Mouse (Mus musculus): ENCODE measurements around the gene Zfr2. TPM values are rescaled to one million over a fixed set of nuclear protein-coding genes. Genes with fewer than 3 reads are reported as not detected.

Zfr2 gene
- 6.8 and 7.3 TPM in 2 replicates for polyA plus RNA-seq (2015; fragmentation: Nextera tagmentation; extraction: Ambion mirVana)

DNA sequence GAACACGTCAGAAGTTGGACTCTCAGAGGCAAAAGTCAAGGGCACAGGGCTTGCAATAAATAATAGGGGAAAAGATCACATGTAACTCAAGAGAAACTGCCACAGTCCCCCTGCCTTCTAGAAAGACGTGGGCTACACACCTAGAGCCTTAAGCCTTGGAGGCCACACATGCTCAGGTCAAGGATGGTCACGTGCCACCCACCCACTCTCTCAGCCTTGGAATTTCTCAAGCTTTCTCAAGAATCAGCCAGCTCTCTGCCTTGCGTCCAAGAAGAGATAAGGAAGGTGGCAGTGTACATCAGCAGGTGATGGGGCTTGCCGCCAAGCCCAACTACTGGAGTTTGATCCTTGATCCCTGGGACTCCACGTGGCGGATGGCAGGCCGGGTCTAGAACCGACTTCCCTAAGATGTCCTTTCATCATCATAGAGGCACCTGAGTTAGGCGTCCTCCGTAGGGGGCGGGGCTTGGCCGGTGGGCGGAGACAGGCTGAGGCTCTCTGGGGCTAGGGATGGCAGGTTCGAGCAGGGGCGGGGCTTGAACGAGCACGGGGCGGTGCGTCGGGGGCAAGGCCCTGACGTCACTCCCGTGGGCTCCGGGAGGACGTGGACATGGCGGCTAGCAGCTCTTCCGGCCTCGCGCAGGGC is at the start of gene Zfr2:
Zfr2 (plus strand) TSS at position 576 of the 646 bp plus-strand sequence.
- Histone ChIP-seq H3K36me3 (no peaks in the 10 kb centered on the region), H3K9me3 (replicated peaks) (no peaks in the 10 kb centered on the region), H3K4me3 (replicated peaks) (peak within 1 kb of the TSS; percentile 71), H3K9ac (peak within 1 kb of the TSS; percentile 62), H3K27ac (peak within 1 kb of the TSS; percentile 49; the same call in 1 of the 2 replicates), H3K4me1 (peaks cover 33% of the 10 kb centered on the region), H3K27me3 (peaks cover 50% of the 10 kb centered on the region), H3K4me2 (peak within 1 kb of the TSS; percentile 64)
- WGBS = 7% methylated on average over 29 of the region's 29 CpGs
- peak; percentile 85 for ATAC-seq (replicated peaks; ENCODE audit: low FRiP score)

DNA sequence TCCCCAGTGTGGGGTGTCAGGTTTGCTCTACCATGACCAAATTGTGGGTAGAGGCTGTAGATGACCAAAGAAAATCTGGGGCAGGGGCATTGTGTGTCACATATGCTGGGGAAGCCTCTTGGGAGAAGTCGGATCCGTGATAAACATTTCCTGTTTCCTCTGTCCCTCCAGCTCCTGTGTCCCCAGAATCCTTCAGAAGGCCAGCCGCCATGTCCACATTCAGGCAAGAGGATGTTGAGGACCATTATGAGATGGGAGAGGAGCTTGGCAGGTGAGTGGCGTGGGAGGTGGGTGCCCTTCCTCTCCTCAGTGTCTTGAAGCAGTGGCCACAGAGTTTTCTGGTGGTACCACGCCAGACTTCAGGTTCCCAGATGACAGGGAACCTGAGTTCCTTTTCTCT is 49.1 kb upstream of the Zfr2 start, which contains the start of gene 4930442H23Rik:
4930442H23Rik (minus strand) TSS at position 45 of the 400 bp plus-strand sequence.
- Histone ChIP-seq H3K9ac (peak within 1 kb of the TSS; percentile 63), H3K27me3 (no peaks in the 10 kb centered on the region), H3K36me3 (peaks cover 82% of the 10 kb centered on the region), H3K27ac (peak within 1 kb of the TSS; percentile 87), H3K4me2 (peak within 1 kb of the TSS; percentile 67), H3K4me1 (peaks cover 53% of the 10 kb centered on the region), H3K4me3 (replicated peaks) (peak within 1 kb of the TSS; percentile 67), H3K9me3 (replicated peaks) (no peaks in the 10 kb centered on the region)
- ATAC-seq (replicated peaks; ENCODE audit: low FRiP score) = no peak
- WGBS = 80% methylated on average over 5 of the region's 5 CpGs

DNA sequence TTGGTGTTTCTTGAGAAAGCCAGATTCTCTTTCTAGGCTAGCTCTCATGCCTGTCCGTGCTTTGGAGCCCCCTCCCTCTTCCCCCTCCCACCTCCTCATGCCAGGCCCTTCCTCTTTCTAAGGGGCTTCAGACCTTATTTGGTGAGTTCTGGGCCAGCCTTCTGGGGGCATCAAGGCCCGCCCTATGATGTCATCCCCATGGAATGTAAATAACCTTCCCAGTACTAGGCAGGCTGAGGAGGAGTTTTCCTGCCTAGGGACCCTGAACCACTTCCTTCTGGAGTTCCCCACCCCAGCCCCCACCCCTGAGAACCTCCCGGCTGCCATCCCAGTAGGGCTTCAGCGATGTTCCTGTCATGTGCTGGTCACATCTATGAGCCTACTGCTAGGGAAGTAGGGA is 48.2 kb upstream of the Zfr2 start:
- ATAC-seq (replicated peaks; ENCODE audit: low FRiP score) = no peak
- Histone ChIP-seq H3K9ac (no peak overlapping the region), H3K4me2 (0 out of 2 replicates have a peak overlapping the region, but pooled peaks have one; percentile 67), H3K9me3 (replicated peaks) (no peaks in the 10 kb centered on the region), H3K27me3 (no peaks in the 10 kb centered on the region), H3K36me3 (peaks cover 79% of the 10 kb centered on the region), H3K4me3 (replicated peaks) (no peak overlapping the region), H3K27ac (peak overlapping the region; percentile 54), H3K4me1 (peaks cover 45% of the 10 kb centered on the region)
- WGBS = 39% methylated on average over 4 of the region's 4 CpGs

- Histone ChIP-seq H3K9me3 (replicated peaks) (no peaks in the 10 kb centered on the region), H3K4me1 (peaks cover 37% of the 10 kb centered on the region), H3K4me2 (no peak overlapping the region), H3K27ac (no peak overlapping the region), H3K9ac (no peak overlapping the region), H3K4me3 (replicated peaks) (no peak overlapping the region), H3K36me3 (peaks cover 70% of the 10 kb centered on the region), H3K27me3 (no peaks in the 10 kb centered on the region)
- WGBS = 94% methylated on average over 9 of the region's 9 CpGs
- no peak for ATAC-seq (replicated peaks; ENCODE audit: low FRiP score)
These were observed 45.8 kb upstream of the Zfr2 start for GRCm38 (mm10) chr10:81187161-81187560.

- 81% methylated on average over 26 of the region's 26 CpGs for WGBS
- H3K36me3 ChIP-seq = peaks cover 53% of the 10 kb centered on the region
These were observed 43.1 kb upstream of the Zfr2 start for GRCm38 (mm10) chr10:81189821-81190220.

DNA sequence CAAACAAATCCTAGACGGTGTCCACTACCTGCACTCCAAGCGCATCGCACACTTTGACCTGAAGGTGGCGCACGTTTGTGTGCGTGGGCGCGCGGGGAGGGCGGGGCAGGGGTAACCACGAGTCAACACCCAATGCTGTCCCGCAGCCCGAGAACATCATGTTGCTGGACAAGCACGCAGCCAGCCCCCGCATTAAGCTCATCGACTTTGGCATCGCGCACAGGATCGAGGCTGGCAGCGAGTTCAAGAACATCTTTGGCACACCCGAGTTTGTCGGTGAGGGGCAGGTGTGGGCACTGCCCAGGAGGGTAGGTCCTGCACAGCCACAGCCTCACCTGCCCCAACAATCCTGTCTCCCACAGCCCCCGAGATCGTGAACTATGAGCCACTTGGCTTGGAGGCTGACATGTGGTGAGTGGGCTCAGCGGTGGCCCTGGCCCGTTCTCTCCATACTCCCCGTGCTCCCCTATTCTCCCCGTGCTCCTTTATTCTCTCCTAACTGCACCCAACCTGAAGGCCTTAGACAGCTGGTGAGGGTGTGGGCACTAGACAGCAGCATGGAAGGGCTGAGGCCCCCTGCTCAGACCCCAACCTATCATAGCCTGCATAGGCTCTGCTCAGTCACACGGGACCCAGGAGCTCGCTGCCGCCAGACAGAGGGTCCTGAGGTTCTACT is 42.6 kb upstream of the Zfr2 start:
- Histone ChIP-seq H3K9ac (no peak overlapping the region), H3K4me3 (replicated peaks) (no peak overlapping the region), H3K9me3 (replicated peaks) (no peaks in the 10 kb centered on the region), H3K36me3 (peaks cover 48% of the 10 kb centered on the region), H3K27me3 (peaks cover 23% of the 10 kb centered on the region), H3K4me1 (peaks cover 38% of the 10 kb centered on the region), H3K4me2 (no peak overlapping the region), H3K27ac (no peak overlapping the region; the same call in 1 of the 2 replicates)
- no peak for ATAC-seq (replicated peaks; ENCODE audit: low FRiP score)
- WGBS = 69% methylated on average over 31 of the region's 31 CpGs

More at GRCm38 (mm10) chr10:81189821-81190220, 43.1 kb upstream of the Zfr2 start:
- peaks cover 18% of the 10 kb centered on the region for H3K27me3 ChIP-seq
- no peaks in the 10 kb centered on the region for H3K9me3 ChIP-seq (replicated peaks)
- H3K4me3 ChIP-seq (replicated peaks) = no peak overlapping the region
- H3K4me1 ChIP-seq = peaks cover 41% of the 10 kb centered on the region
- no peak overlapping the region for H3K4me2 ChIP-seq
- H3K27ac ChIP-seq = no peak overlapping the region
- no peak for ATAC-seq (replicated peaks; ENCODE audit: low FRiP score)
- no peak overlapping the region for H3K9ac ChIP-seq

GRCm38 (mm10) chr10:81190912-81191321 is 42.0 kb upstream of the Zfr2 start:
- Histone ChIP-seq H3K4me1 (peaks cover 38% of the 10 kb centered on the region), H3K27ac (peak overlapping the region; percentile 93), H3K4me2 (no peak overlapping the region), H3K9me3 (replicated peaks) (no peaks in the 10 kb centered on the region), H3K9ac (no peak overlapping the region), H3K27me3 (peaks cover 29% of the 10 kb centered on the region), H3K4me3 (replicated peaks) (no peak overlapping the region), H3K36me3 (peaks cover 43% of the 10 kb centered on the region)
- 72% methylated on average over 6 of the region's 6 CpGs for WGBS
- ATAC-seq (replicated peaks; ENCODE audit: low FRiP score) = 0 out of 2 replicates have a peak, but pooled peaks have one; percentile 9

DNA sequence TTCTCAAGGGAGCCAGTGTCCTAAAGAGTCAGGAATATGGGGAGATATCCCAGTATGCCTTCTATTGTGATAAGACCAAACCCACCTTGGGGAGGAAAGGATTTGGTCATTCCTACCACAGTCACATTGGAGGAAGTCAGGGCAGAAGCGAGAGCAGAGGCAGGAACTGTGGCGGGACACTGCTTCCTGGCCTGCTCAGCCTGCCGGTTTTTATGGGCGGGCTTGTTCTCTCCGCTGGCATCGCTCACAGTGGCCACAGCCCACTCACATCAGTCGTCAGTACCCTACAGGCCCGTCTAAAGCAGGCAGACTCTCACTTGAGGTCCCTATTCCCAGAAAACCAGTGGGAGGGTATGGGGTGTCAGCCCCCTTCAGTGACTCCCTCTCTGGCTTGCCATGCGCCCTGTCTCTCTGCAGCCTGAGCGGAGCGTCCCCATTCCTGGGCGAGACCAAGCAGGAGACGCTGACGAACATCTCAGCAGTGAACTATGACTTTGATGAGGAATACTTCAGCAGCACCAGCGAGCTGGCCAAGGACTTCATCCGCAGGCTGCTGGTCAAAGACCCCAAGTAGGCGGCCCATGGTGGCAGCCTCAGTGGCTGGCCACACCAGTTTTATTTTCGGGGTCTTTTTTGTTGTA is 41.5 kb upstream of the Zfr2 start:
- 78% methylated on average over 18 of the region's 18 CpGs for WGBS
- Histone ChIP-seq H3K27me3 (peaks cover 34% of the 10 kb centered on the region), H3K9me3 (replicated peaks) (no peaks in the 10 kb centered on the region), H3K36me3 (peaks cover 40% of the 10 kb centered on the region), H3K4me2 (peak overlapping the region; percentile 92), H3K27ac (peak overlapping the region; percentile 93), H3K9ac (no peak overlapping the region), H3K4me1 (peaks cover 38% of the 10 kb centered on the region), H3K4me3 (replicated peaks) (peak overlapping the region; percentile 68; the same call in 1 of the 2 replicates)
- no peak for ATAC-seq (replicated peaks; ENCODE audit: low FRiP score)

- Histone ChIP-seq H3K9me3 (replicated peaks) (no peaks in the 10 kb centered on the region), H3K36me3 (peaks cover 31% of the 10 kb centered on the region), H3K4me2 (peak overlapping the region; percentile 92), H3K9ac (peak overlapping the region; percentile 70), H3K27ac (peak overlapping the region; percentile 93), H3K4me3 (replicated peaks) (peak overlapping the region; percentile 68), H3K27me3 (peaks cover 44% of the 10 kb centered on the region), H3K4me1 (peaks cover 36% of the 10 kb centered on the region)
- under 1% methylated on average over 93 of the region's 93 CpGs for WGBS
- ATAC-seq (replicated peaks; ENCODE audit: low FRiP score) = peak; percentile 87
These were observed 40.5 kb upstream of the Zfr2 start for GRCm38 (mm10) chr10:81192270-81192967.

DNA sequence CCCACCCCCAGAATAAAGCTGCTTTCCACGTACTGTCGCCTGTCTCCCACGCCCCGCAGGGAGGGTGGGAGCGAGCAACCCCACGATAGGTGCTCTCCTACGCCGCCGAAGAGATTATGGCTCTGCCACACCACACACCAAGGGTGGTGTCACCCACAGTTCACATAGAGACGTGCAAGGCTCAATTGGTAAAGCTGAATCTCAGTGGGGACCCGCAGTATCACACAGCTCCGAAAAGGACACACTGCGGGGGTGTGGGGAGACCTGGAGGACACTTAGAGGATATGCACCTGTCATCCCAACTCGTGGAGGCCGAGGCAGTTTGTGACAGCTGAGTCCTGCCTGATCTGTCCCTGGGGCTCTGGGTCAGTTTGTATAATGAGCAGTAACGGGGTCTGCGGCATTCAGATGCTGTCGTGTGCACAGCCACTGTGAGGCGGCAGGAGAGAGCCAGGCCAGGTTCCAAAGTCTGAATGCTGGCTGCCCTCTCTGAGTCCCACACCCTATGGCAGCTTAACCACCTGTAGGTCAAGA is 39.9 kb upstream of the Zfr2 start:
- H3K4me1 ChIP-seq = peaks cover 36% of the 10 kb centered on the region

More for the DNA sequence above, 39.9 kb upstream of the Zfr2 start:
- Histone ChIP-seq H3K9ac (peak overlapping the region; percentile 70), H3K36me3 (peaks cover 26% of the 10 kb centered on the region), H3K27me3 (peaks cover 48% of the 10 kb centered on the region), H3K4me3 (replicated peaks) (peak overlapping the region; percentile 68), H3K9me3 (replicated peaks) (no peaks in the 10 kb centered on the region), H3K4me2 (peak overlapping the region; percentile 92), H3K27ac (peak overlapping the region; percentile 93)
- ATAC-seq (replicated peaks; ENCODE audit: low FRiP score) = peak; percentile 20
- 4% methylated on average over 19 of the region's 19 CpGs for WGBS

Data from kidney, embryonic 15.5 days (tissue).